Mouse (Mus musculus) cerebellum, postnatal 36 days (tissue): ENCODE data around the gene Six3.

Experiments
- DNase-seq, 2 experiments: peaks; one replicate each; pipeline ENCODE4 v3.0.0; 2021 to 2022; ENCODE audit warnings: mixed read lengths in 2 of 2

The Six3 gene

DNA sequence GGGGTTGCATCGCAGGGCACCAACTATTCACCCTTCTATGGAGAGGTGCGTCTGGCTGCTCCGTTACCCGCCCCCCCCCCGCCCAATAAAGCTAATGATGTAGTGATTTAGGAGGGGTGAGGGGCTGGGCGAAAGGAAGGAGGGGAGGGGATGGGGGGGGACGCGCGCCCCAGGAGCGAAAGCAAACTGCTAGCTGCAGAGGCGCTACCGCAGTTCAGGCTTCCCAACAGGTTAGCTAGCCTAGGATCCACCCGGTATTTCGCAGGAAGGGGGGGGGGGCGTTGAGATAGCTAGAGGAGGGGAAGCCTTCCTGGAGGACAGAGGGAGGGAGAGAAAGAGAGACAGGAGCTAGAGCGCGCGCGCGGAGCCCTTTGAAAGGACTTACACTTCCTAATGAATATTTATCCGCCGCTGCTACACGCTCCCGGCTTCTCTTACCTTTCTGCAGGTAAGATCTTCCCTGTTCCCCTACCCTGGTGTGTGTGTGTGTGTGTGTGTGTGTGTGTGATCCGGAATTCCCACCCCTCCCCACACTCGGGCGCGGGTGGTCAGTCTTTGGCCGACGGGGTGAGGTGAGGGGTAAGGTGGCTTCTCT lies at the start of gene Six3:
Six3 (plus strand) TSS at position 343 of the 595 bp plus-strand sequence.
- DNase-seq: no peak

DNA sequence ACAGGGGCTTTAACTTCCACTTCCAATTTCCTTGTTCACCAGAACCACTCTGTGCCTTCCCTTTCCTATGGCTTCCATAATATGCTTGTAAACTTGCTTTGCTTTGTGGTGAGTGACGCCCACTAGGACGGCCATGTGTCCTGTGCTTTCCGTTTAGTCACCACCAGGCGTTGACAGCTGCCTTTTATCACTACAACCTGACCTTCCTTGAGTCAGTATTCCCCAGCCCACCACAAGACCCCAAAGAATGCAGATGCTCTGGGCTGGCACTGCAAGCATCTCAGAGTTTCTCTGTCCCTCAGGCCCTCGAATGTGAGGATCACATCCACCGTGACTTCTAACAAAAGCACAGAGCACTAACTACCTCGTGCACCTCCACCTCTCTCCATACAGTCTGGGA lies 49.3 kb upstream of the Six3 start:
- DNase-seq: no peak

DNA sequence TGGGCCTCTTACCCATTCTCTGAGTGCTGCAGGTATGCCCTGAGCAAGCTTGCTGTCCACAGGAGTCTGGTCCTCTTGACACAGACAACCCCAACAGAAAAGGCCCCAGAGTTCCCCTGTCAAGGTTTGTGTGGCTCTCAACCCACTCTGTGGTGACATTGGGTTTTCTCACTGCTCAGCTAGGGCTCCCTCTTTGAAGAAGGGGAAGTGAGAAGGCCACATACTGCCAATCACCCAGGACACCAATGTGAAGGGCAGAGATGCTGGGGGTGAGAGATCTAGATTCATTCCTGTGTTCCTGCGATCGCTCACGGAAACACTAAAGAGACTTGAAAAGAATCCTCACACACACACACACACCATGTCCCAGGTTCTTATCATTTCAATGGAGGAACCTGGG lies 39.4 kb upstream of the Six3 start:
- DNase-seq: no peak

GRCm38 (mm10) chr17:85578290-85578689 lies 35.1 kb upstream of the Six3 start:
- no peak for DNase-seq

- DNase-seq: no peak
Observed at GRCm38 (mm10) chr17:85579350-85579749, 34.1 kb upstream of the Six3 start.

DNA sequence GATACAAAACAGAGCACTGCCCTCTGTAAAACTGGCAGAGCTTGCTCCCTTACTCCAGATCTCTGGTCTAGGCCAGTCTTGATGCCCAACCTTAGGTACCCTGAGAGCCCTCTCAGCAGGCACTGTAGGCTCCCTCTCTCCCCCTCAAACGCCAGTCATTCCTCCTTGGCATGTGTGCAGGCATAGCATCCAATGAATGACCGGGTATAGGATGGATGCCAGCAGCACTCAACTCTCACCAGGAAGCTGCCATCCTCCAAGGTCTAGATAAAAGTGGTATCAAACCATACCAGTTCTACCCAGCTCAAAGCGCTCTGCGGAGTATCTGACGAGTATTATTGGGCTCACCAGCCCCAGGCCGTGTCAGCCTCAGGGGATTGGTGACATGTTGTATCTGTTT lies 33.2 kb upstream of the Six3 start:
- DNase-seq: no peak

- DNase-seq: no peak
Observed at GRCm38 (mm10) chr17:85584170-85584569, 29.2 kb upstream of the Six3 start.

DNA sequence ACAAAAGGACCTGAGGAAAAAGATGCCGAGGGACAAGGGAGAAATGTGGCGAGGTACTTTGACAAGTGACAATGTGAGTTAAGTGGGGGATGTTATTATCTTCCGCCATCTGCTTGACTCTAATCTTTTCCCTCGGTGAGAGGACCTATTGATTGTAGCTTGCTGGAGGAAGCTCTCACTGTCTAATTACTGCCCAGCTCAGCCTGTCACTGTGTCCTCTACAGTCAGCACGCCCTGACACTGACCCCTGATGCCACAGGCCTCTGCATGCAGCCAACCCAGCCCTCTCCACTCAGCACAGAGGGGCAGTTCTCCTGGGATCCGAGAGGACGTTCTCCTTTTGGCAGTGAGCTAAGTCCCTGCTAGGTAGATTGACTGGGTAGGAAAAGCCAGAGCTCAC lies 28.8 kb upstream of the Six3 start:
- no peak for DNase-seq

DNA sequence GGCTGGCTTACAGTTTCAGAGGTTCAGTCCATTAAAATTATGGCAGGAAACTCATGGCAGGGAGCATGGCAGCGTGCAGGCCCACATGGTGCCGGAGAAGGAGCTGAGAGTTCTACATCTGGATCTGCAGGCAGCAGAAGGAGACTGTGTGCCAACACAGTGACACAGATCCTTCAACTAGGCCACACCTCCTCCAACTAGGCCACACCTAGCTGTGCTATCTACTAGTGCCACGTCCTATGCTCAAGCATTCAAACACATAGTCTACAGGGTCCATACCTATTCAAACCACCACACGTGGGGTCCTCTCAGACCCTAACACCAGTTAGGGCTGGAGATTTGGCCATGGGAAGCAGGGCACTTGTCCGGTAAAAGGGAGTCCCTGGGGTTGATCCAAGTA lies 27.6 kb upstream of the Six3 start:
- DNase-seq: no peak

- no peak for DNase-seq
Observed at GRCm38 (mm10) chr17:85591976-85592375, 21.4 kb upstream of the Six3 start.

- DNase-seq: no peak
Observed at GRCm38 (mm10) chr17:85595853-85596252, 17.6 kb upstream of the Six3 start.

- no peak for DNase-seq
Observed at GRCm38 (mm10) chr17:85596341-85596890, 17.0 kb upstream of the Six3 start.

DNA sequence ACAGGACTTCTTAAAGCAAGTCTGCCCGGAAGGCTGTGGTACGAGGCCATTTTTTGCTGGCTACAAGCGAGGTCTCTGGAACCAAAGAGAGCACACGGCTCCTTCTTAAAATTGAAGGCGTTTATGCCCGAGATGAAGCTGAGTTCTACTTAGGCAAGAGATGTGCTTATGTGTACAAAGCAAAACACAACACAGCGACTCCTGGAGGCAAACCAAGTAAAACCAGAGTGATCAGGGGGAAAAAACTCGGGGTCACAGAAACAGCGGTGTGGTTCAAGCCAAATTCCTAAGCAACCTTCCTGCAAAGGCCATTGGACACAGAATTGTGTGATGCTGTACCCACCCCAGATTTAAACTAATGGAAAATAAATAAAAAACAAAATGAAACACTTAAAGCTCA lies 13.9 kb upstream of the Six3 start:
- no peak for DNase-seq

DNA sequence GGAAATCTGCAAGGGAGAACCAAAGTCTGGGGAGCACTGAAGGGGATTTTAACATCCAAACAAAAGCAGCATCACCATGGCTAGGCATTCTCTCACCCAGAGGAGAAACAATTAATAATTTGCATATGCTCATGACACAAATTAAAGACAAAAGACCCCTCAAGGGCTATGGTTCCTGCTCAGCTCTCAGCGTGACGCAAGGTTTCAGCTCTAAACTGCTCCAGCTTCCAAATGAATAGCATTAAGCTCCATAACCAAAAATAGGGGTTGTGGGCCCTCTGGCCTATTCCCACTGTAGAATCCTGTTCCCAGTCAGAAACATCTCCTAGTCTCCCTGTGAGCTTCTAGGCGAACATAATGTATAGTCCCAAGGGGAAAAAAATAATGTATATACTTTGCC lies 6.9 kb upstream of the Six3 start:
- no peak for DNase-seq

GRCm38 (mm10) chr17:85607556-85608365 lies 5.6 kb upstream of the Six3 start:
- DNase-seq: no peak

GRCm38 (mm10) chr17:85608366-85609093 lies 4.9 kb upstream of the Six3 start:
- no peak for DNase-seq

- DNase-seq: no peak
Observed at GRCm38 (mm10) chr17:85609094-85609425, 4.3 kb upstream of the Six3 start.

DNA sequence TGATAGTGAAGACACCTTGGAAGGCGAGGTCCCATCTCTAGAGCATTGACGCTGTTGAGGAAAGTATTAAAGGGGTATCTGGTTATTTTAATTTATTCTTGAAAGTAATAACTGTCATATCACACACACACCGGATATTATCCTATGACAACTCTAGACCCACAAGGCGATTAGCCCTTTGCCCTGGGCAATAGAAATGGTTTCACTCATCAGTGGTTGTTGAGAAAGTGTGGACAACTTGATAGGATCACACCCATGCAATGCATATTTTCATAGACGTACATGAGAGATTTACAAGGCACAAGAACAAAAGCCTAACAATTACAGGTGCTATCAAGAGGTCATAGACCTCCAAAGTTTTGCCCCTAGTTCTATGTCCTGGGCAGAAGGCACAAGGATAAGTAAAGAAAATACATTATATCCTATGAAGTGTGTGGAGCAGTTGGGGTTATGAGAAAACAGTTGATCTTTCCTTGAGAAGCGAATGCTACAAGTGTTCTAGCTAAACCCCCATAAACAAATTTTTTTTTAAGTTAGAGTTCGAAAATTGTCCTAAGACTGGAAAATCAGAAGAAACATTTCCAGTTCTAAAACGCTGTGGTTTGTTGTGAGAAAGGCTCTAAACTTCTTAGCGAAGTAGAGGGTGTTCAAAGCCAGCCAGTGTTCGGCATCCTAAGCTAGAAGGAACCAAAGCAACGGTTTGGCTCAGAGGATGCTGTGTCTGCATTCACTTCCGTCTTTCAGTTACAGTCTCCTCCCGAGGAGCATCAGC lies 3.6 kb upstream of the Six3 start:
- DNase-seq: no peak

- no peak for DNase-seq
Observed at GRCm38 (mm10) chr17:85610393-85611115, 2.9 kb upstream of the Six3 start.

DNA sequence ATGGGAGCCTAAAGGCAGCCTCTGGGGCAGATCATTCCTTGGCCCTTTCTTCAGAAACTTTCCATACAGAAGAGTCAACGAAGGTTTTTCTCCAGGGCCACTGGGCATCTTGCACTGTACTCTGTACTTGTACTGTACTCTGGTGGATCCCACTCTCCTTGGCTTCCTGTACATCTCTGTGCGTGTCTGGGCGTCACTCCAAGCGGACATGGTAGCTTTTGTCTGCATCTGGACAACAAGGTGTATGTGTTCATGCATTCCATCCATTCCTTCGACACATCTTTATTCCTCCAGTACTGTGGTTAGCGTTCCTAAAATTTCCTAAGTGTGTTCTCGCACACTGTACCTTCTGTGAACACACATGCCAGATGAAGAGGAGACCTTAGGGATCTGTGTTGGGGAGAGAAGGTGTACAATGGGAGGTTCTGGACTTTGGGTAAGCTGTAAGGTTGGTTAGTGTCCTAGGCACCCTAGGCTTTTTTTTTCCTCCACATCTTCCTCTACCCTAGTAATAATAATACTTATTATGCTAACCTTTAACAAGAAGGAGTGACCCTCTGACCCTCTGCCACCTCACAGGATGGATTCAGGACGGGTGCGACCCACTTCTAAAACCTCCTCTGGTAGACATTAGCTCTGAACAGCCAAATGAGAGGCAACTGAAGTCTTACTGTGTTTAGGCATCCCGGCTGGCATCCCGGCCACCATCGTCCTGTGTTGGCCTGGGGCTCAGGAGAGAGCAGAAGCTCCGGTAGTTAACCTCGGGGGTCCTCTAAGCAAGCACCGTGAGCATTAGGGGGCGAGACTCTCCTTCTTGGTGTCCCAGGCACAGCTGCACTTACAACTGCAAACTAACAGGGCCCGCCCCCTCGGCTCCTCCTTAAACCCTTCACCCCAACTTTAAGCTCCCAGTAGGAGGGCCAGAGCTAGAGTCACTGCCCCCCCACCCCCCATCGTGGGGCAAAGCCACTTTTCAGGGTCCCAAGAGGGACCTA lies 1.6 kb upstream of the Six3 start:
- no peak for DNase-seq
